Mouse (Mus musculus) heart, embryonic 11.5 days (tissue): ENCODE measurements at regions not wholly inside any gene's neighbourhood (a gene's known extent, or its start where the extent isn't known, plus 50 kb on each side); places are given as distances from the start of the nearest gene placed in this dataset.

Experiments used
- ATAC-seq: fragments of 200-750 bp; cut with Nextera tagmentation; replicated peaks from 2 replicates; pipeline ENCODE4 v1.8.0; 2017; ENCODE audit warnings: moderate library complexity; ENCODE audit not compliant: insufficient number of reproducible peaks, low FRiP score, low TSS enrichment
- H3K27ac ChIP-seq: fragments of 300-500 bp; sonication (generic); 2 replicates; pipeline ENCODE4 v1.5.1; 2014; ENCODE audit warnings: mild to moderate bottlenecking, low read depth, low read length
- H3K27me3 ChIP-seq: fragments of 300-500 bp; sonication (generic); 2 replicates; pipeline ENCODE4 v1.6.1; 2014; ENCODE audit warnings: mild to moderate bottlenecking, low read length, mixed read lengths; ENCODE audit not compliant: control insufficient read depth, insufficient read depth
- H3K36me3 ChIP-seq: fragments of 300-500 bp; sonication (generic); 2 replicates; pipeline ENCODE4 v1.6.1; 2014; ENCODE audit warnings: mild to moderate bottlenecking, low read length, moderate library complexity, mixed read lengths; ENCODE audit not compliant: control insufficient read depth, insufficient read depth
- H3K4me1 ChIP-seq: fragments of 300-500 bp; sonication (generic); 2 replicates; pipeline ENCODE4 v1.6.1; 2014; ENCODE audit warnings: low read length; ENCODE audit not compliant: control insufficient read depth, insufficient read depth
- H3K4me2 ChIP-seq: fragments of 300-500 bp; sonication (generic); 2 replicates; pipeline ENCODE4 v1.6.1; 2014; ENCODE audit warnings: mild to moderate bottlenecking, moderate library complexity
- H3K4me3 ChIP-seq: fragments of 300-500 bp; sonication (generic); 2 replicates; pipeline ENCODE4 v1.5.1; 2014; ENCODE audit warnings: low read depth, low read length
- H3K9ac ChIP-seq: fragments of 300-500 bp; sonication (generic); 2 replicates; pipeline ENCODE4 v1.6.1; 2014; ENCODE audit warnings: mild to moderate bottlenecking, low read depth, low read length, moderate library complexity
- H3K9me3 ChIP-seq: fragments of 300-500 bp; sonication (generic); replicated peaks from 2 replicates; pipeline ENCODE4 v1.6.1; 2016; ENCODE audit warnings: low read length; ENCODE audit not compliant: control insufficient read depth
- WGBS: fragments of 180-500 bp; shearing (Covaris S2); extraction: QIAGEN DNeasy Blood & Tissue Kit; methylation state at CpG from one replicate; pipeline ENCODE4 v1.1.7; 2014; ENCODE audit not compliant: insufficient replicate concordance; 5-methylcytosine and 5-hydroxymethylcytosine counted together

- no peak overlapping the region for H3K27ac ChIP-seq
- H3K36me3 ChIP-seq = no peaks in the 10 kb centered on the region
- no peaks in the 10 kb centered on the region for H3K9me3 ChIP-seq
- WGBS = 85% methylated on average over 1 of the region's 1 CpGs
- H3K4me1 ChIP-seq = no peaks in the 10 kb centered on the region
- ATAC-seq = no peak
- no peaks in the 10 kb centered on the region for H3K27me3 ChIP-seq
- H3K9ac ChIP-seq = no peak overlapping the region
- no peak overlapping the region for H3K4me3 ChIP-seq
- H3K4me2 ChIP-seq = no peak overlapping the region
Observed at GRCm38 (mm10) chr2:50793067-50793466, 355.8 kb downstream of the Rnd3 start.

DNA sequence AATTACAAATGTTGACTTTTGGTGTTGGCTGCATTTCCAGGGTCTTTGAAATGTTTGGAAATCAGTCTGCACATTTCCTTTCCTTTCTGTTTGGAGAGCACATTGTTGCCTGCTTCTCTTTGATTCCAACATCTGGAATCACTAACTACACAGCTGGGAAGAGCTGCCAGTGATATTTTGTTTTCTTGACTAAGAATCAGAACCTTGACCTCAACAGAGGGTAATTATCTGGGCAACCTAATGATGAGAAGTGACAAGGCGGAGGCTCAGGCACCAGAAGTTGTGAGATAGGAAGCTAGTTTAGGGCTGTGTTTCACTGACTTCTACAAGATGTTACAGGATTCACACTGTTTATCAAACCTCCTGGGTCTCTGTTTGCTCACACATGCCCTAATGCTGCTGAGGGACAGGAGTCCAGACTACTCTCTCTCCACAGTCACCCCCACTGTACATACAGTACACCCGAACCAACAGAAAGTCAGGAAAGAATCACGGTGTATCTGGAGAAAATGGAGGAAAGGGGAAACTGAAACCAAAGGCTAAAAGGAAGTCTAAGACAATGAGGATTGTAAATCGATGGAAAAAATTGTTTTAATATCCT, 359.8 kb downstream of the Rnd3 start:
- H3K4me2 ChIP-seq = no peak overlapping the region

GRCm38 (mm10) chr2:50772101-50772500, 376.8 kb downstream of the Rnd3 start:
- no peak overlapping the region for H3K9ac ChIP-seq
- H3K36me3 ChIP-seq = no peaks in the 10 kb centered on the region
- no peaks in the 10 kb centered on the region for H3K4me1 ChIP-seq
- no peak for ATAC-seq
- H3K9me3 ChIP-seq = no peaks in the 10 kb centered on the region
- 86% methylated on average over 8 of the region's 8 CpGs for WGBS
- H3K27me3 ChIP-seq = no peaks in the 10 kb centered on the region
- H3K4me2 ChIP-seq = no peak overlapping the region
- H3K4me3 ChIP-seq = no peak overlapping the region
- no peak overlapping the region for H3K27ac ChIP-seq

More for the DNA sequence above, 359.8 kb downstream of the Rnd3 start:
- Histone ChIP-seq H3K9me3 (no peaks in the 10 kb centered on the region), H3K27me3 (no peaks in the 10 kb centered on the region), H3K27ac (no peak overlapping the region), H3K9ac (no peak overlapping the region), H3K36me3 (no peaks in the 10 kb centered on the region), H3K4me3 (no peak overlapping the region), H3K4me1 (no peaks in the 10 kb centered on the region)
- no peak for ATAC-seq
- 52% methylated on average over 4 of the region's 4 CpGs for WGBS

- Histone ChIP-seq H3K9ac (no peak overlapping the region), H3K4me3 (no peak overlapping the region), H3K36me3 (no peaks in the 10 kb centered on the region), H3K27ac (no peak overlapping the region), H3K4me2 (no peak overlapping the region), H3K4me1 (no peaks in the 10 kb centered on the region), H3K27me3 (no peaks in the 10 kb centered on the region), H3K9me3 (no peaks in the 10 kb centered on the region)
- 88% methylated on average over 2 of the region's 2 CpGs for WGBS
- no peak for ATAC-seq
Observed at GRCm38 (mm10) chr2:50759016-50759415, 389.9 kb downstream of the Rnd3 start.

DNA sequence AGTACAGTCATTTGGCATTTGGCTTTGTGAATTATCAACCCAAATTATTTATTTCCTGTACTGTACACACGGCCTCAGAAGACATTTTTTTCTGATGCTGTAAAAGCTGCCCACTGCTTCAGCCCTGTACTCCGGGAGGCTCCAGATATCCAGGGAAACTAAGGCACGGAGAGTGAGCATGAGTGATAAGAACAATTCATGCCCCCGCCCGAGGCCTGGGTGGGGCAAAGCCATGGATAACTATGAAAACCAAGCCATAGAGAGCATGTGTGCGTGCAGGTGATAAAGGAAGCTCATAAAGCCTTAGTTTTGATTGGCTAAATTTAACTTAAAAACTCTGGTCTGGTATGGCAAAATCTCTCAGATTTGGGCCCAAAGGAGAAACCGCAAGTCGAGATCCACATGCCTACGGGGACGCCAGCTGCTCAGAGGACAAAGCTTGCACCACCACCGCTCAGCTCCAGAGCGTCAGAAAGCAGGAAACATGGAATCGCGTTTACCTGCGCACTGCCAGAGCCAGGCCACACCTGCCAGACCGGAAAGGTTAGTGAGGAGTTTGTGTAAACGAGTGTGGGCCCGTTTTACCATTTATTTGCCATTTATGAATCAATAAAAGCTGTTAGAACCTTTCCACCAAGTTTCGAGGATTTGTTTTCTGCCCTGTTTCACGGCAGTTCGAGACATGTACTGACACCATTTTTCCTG, 390.9 kb downstream of the Rnd3 start:
- 80% methylated on average over 21 of the region's 21 CpGs for whole genome bisulfite sequencing
- Histone ChIP-seq H3K4me1 (no peaks in the 10 kb centered on the region), H3K9me3 (no peaks in the 10 kb centered on the region), H3K9ac (no peak overlapping the region), H3K27me3 (no peaks in the 10 kb centered on the region), H3K4me2 (no peak overlapping the region), H3K27ac (no peak overlapping the region), H3K4me3 (no peak overlapping the region), H3K36me3 (no peaks in the 10 kb centered on the region)
- ATAC-seq = no peak

GRCm38 (mm10) chr2:50755616-50756450, 393.1 kb downstream of the Rnd3 start:
- Histone ChIP-seq H3K27ac (no peak overlapping the region), H3K9me3 (no peaks in the 10 kb centered on the region), H3K36me3 (no peaks in the 10 kb centered on the region), H3K4me2 (no peak overlapping the region), H3K4me3 (no peak overlapping the region), H3K4me1 (no peaks in the 10 kb centered on the region), H3K27me3 (no peaks in the 10 kb centered on the region), H3K9ac (no peak overlapping the region)
- ATAC-seq = no peak
- WGBS = 63% methylated on average over 9 of the region's 9 CpGs

DNA sequence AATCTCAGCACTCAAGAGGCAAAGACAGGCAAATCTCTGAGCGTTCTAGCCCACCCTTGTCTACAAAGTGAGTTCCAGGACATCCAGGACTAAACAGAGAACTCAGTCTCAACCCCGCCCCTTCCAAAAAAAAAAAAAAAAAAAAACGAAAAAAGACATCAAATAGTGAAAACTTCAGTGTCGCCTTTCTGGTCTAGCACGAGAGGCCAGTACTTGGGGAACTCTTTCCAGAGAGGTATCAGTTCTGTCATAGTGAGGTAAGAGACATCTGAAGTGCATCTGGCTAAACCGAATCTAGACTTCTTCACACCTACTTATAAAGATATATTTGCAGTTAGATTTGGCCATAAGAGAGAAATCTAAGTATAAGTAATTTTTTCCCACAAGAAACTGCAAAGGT, 393.8 kb downstream of the Rnd3 start:
- no peaks in the 10 kb centered on the region for H3K36me3 ChIP-seq
- no peaks in the 10 kb centered on the region for H3K9me3 ChIP-seq
- ATAC-seq = no peak
- WGBS = 67% methylated on average over 6 of the region's 6 CpGs
- H3K4me3 ChIP-seq = no peak overlapping the region
- no peak overlapping the region for H3K9ac ChIP-seq
- no peak overlapping the region for H3K27ac ChIP-seq
- no peak overlapping the region for H3K4me2 ChIP-seq
- no peaks in the 10 kb centered on the region for H3K4me1 ChIP-seq
- H3K27me3 ChIP-seq = no peaks in the 10 kb centered on the region

- Histone ChIP-seq H3K27ac (no peak overlapping the region), H3K4me3 (no peak overlapping the region), H3K4me2 (no peak overlapping the region), H3K4me1 (no peaks in the 10 kb centered on the region), H3K9ac (no peak overlapping the region), H3K36me3 (no peaks in the 10 kb centered on the region), H3K27me3 (no peaks in the 10 kb centered on the region), H3K9me3 (no peaks in the 10 kb centered on the region)
- 57% methylated on average over 9 of the region's 9 CpGs for WGBS
- no peak for ATAC-seq
Observed at GRCm38 (mm10) chr2:50752408-50752807, 396.5 kb downstream of the Rnd3 start.
